In the genomic region with DNA sequence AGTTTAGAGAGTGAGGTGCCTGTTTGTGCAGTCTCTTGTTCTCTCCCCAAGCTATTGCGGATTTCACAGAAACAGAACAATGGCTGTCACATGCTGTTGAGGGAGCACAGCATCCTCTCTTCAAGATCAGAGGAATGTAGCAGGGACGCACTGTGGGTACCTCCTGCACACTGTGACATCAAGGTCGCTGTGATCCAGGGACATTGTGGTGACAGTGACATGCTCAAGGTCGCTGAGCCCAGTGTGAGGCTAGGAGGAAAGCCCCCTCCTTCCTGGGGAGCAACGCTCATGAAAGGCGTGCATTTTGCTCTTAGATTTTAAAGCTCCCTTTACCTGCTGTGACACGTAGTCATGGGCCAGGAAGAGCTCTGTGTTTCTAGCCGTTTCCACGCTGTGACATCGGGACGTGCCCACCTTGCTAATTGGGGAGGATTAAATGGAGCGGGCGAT, we compare ENCODE assay signal across 10 mouse cellular contexts.
DNase-seq lines count a peak whose midpoint lies in the region; ATAC-seq and TF ChIP-seq lines count a peak whose summit lies in the region.
"Had no signal": no experiment of that assay in that cellular context is flagged by ENCODE, and none has a peak within 500 bp of the region (broad histone marks: within the 10 kb centered on the region; RNA-seq: fewer than 3 reads in every experiment).

No protein-coding gene starts in this region.

- no peaks in the 10 kb centered on the region for H3K9me3 ChIP-seq in intestine, embryonic 14.5 days (ENCODE audit: control insufficient read depth, low read length)
- H3K9me3 ChIP-seq in intestine, postnatal 0 days (ENCODE audit: control insufficient read depth): no peaks in the 10 kb centered on the region
- H3K9me3 ChIP-seq in forebrain, embryonic 14.5 days (replicated peaks; ENCODE audit: control insufficient read depth, low read length): no peaks in the 10 kb centered on the region
- H3K9me3 ChIP-seq in midbrain, embryonic 12.5 days: no peaks in the 10 kb centered on the region

- no peak for DNase-seq in intestine, embryonic 14.5 days (ENCODE audit: low spot score)
- peak; percentile 63 for DNase-seq in forebrain, embryonic 14.5 days (ENCODE audit: low spot score)
- DNase-seq in urinary bladder, postnatal 36 days (ENCODE audit: low spot score in 2 of 2): no peak
- DNase-seq in thymus, postnatal 0 days (ENCODE audit: low spot score): no peak
- DNase-seq in layer of hippocampus, postnatal 36 days: no peak
- DNase-seq: cerebellum, adult 11 months had no signal

- peaks cover 13% of the 10 kb centered on the region; the same call in 1 of the 2 replicates for H3K4me1 ChIP-seq in intestine, embryonic 14.5 days (replicated peaks; ENCODE audit: control insufficient read depth, insufficient read depth, low read length)
- no peaks in the 10 kb centered on the region for H3K4me1 ChIP-seq in intestine, postnatal 0 days (replicated peaks; ENCODE audit: control insufficient read depth, insufficient read depth, low read length)
- H3K4me1 ChIP-seq in cortical plate, adult 2 months (ENCODE audit: control insufficient read depth, insufficient read depth, low read length): peaks cover 16% of the 10 kb centered on the region
- H3K4me1 ChIP-seq in forebrain, embryonic 14.5 days (ENCODE audit: control insufficient read depth, insufficient read depth, low read length): peaks cover 21% of the 10 kb centered on the region
- H3K4me1 ChIP-seq in midbrain, embryonic 12.5 days: peaks cover 25% of the 10 kb centered on the region

- no peaks in the 10 kb centered on the region for H3K36me3 ChIP-seq in intestine, embryonic 14.5 days (ENCODE audit: control insufficient read depth, insufficient read depth, low read length)
- no peaks in the 10 kb centered on the region for H3K36me3 ChIP-seq in intestine, postnatal 0 days (ENCODE audit: control insufficient read depth, insufficient read depth)
- no peaks in the 10 kb centered on the region for H3K36me3 ChIP-seq in forebrain, embryonic 14.5 days (ENCODE audit: control insufficient read depth, insufficient read depth, low read length)
- H3K36me3 ChIP-seq in midbrain, embryonic 12.5 days: no peaks in the 10 kb centered on the region
- H3K36me3 ChIP-seq: G1E had no signal

- H3K27me3 ChIP-seq in intestine, embryonic 14.5 days (replicated peaks; ENCODE audit: control insufficient read depth, insufficient read depth, low read length): no peaks in the 10 kb centered on the region
- no peaks in the 10 kb centered on the region for H3K27me3 ChIP-seq in intestine, postnatal 0 days (replicated peaks; ENCODE audit: control insufficient read depth, insufficient read depth, low read length)
- no peaks in the 10 kb centered on the region for H3K27me3 ChIP-seq in forebrain, embryonic 14.5 days (replicated peaks; ENCODE audit: control insufficient read depth, insufficient read depth, low read length)
- 0 out of 2 replicates have a peak, but pooled peaks cover 6% of the 10 kb centered on the region for H3K27me3 ChIP-seq in midbrain, embryonic 12.5 days

- no peak for ATAC-seq in intestine, embryonic 14.5 days (replicated peaks; ENCODE audit: low FRiP score, low TSS enrichment, low read depth)
- ATAC-seq in intestine, postnatal 0 days: no peak
- ATAC-seq in forebrain, embryonic 14.5 days: peak; percentile 59
- ATAC-seq in midbrain, embryonic 12.5 days (ENCODE audit: low FRiP score, low read depth): peak; percentile 41; the same call in 1 of the 2 replicates

- no peak for TF ChIP-seq POLR2A in cortical plate, adult 2 months (IDR thresholded peaks at IDR 0.05; ENCODE audit: extremely low read depth, insufficient read depth, low read length)

- no peak overlapping the region for H3K4me3 ChIP-seq in intestine, embryonic 14.5 days (ENCODE audit: low read depth, low read length)
- H3K4me3 ChIP-seq in intestine, postnatal 0 days (ENCODE audit: low read depth, low read length): no peak overlapping the region
- H3K4me3 ChIP-seq in cortical plate, adult 2 months (ENCODE audit: insufficient read depth, low read length): no peak overlapping the region
- H3K4me3 ChIP-seq in forebrain, embryonic 14.5 days (ENCODE audit: low read depth, low read length): peak overlapping the region; percentile 10; the same call in 1 of the 2 replicates
- H3K4me3 ChIP-seq in midbrain, embryonic 12.5 days: peak overlapping the region; percentile 14; the same call in 1 of the 2 replicates

- 14% methylated on average over 13 of the region's 13 CpGs for WGBS in intestine, embryonic 14.5 days
- WGBS in intestine, postnatal 0 days: 14% methylated on average over 13 of the region's 13 CpGs
- WGBS in forebrain, embryonic 14.5 days: 2% methylated on average over 13 of the region's 13 CpGs
- 4% methylated on average over 13 of the region's 13 CpGs for WGBS in midbrain, embryonic 12.5 days

- no peak overlapping the region for H3K9ac ChIP-seq in intestine, embryonic 14.5 days (ENCODE audit: low read length)
- H3K9ac ChIP-seq in intestine, postnatal 0 days (ENCODE audit: low read depth, low read length): no peak overlapping the region
- H3K9ac ChIP-seq in forebrain, embryonic 14.5 days (ENCODE audit: low read length): peak overlapping the region; percentile 56
- H3K9ac ChIP-seq in midbrain, embryonic 12.5 days (replicated peaks): no peak overlapping the region; the same call in 1 of the 2 replicates

- H3K4me2 ChIP-seq in intestine, embryonic 14.5 days (ENCODE audit: low read length): peak overlapping the region; percentile 34
- no peak overlapping the region for H3K4me2 ChIP-seq in intestine, postnatal 0 days (replicated peaks; ENCODE audit: low read depth)
- H3K4me2 ChIP-seq in forebrain, embryonic 14.5 days (ENCODE audit: low read length): peak overlapping the region; percentile 50
- H3K4me2 ChIP-seq in midbrain, embryonic 12.5 days (replicated peaks): peak overlapping the region; percentile 43

- no peak for TF ChIP-seq CTCF in intestine, postnatal 0 days (IDR thresholded peaks at IDR 0.05; ENCODE audit: low read depth)
- TF ChIP-seq CTCF in cortical plate, adult 2 months (IDR thresholded peaks at IDR 0.05; ENCODE audit: extremely low read depth, insufficient read depth, low read length): no peak

- 0 out of 2 replicates have a peak overlapping the region, but pooled peaks have one; percentile 38 for H3K27ac ChIP-seq in intestine, embryonic 14.5 days (ENCODE audit: low read depth)
- H3K27ac ChIP-seq in intestine, postnatal 0 days (ENCODE audit: low read depth, low read length): no peak overlapping the region
- 0 out of 2 replicates have a peak overlapping the region, but pooled peaks have one; percentile 4 for H3K27ac ChIP-seq in cortical plate, adult 2 months (ENCODE audit: insufficient read depth, low read length)
- H3K27ac ChIP-seq in forebrain, embryonic 14.5 days (ENCODE audit: low read depth, low read length): peak overlapping the region; percentile 91
- peak overlapping the region; percentile 80 for H3K27ac ChIP-seq in midbrain, embryonic 12.5 days (replicated peaks)

Comparison
In these comparisons a context has a peak if more than half of its experiments do, and no peak if none do; other contexts are left out.
1. ATAC-seq: peak in forebrain, embryonic 14.5 days (single experiment) and midbrain, embryonic 12.5 days (single experiment); none in intestine, embryonic 14.5 days (single experiment) and intestine, postnatal 0 days (single experiment).
2. H3K4me3 ChIP-seq: peak in forebrain, embryonic 14.5 days (single experiment) and midbrain, embryonic 12.5 days (single experiment); none in intestine, embryonic 14.5 days (single experiment), intestine, postnatal 0 days (single experiment) and cortical plate, adult 2 months (single experiment).